Mouse (Mus musculus) hindbrain, embryonic 14.5 days (tissue): ENCODE measurements around the gene Pla2g2e. TPM values are rescaled to one million over a fixed set of nuclear protein-coding genes. Genes with fewer than 3 reads are reported as not detected.
"Not testable (repeated sequence)": the region's sequence is repeated elsewhere in the genome, so short reads cannot be mapped to it uniquely, and the experiment has no call there.

Experiments
- ATAC-seq: fragments of 200-750 bp; cut with Nextera tagmentation; 2 replicates; pipeline ENCODE4 v1.8.0; 2017; ENCODE audit warnings: moderate number of reproducible peaks, mild to moderate bottlenecking, moderate TSS enrichment, moderate library complexity; ENCODE audit not compliant: low FRiP score
- DNase-seq: peaks from one replicate; pipeline ENCODE4 v3.0.0-alpha.2; 2015; ENCODE audit warnings: low spot score
- H3K27ac ChIP-seq: fragments of 300-500 bp; sonication (generic); 2 replicates; pipeline ENCODE4 v1.5.1; 2014; ENCODE audit warnings: mild to moderate bottlenecking, moderate library complexity
- H3K27me3 ChIP-seq: fragments of 300-500 bp; sonication (generic); 2 replicates; pipeline ENCODE4 v1.6.1; 2014; ENCODE audit warnings: mild to moderate bottlenecking, low read length, mixed read lengths; ENCODE audit not compliant: control insufficient read depth, insufficient read depth
- H3K36me3 ChIP-seq: fragments of 300-500 bp; sonication (generic); replicated peaks from 2 replicates; pipeline ENCODE4 v1.6.1; 2014; ENCODE audit not compliant: control insufficient read depth, insufficient read depth
- H3K4me1 ChIP-seq: fragments of 300-500 bp; sonication (generic); replicated peaks from 2 replicates; pipeline ENCODE4 v1.6.1; 2014; ENCODE audit warnings: antibody characterized with exemption, low read length, mixed read lengths; ENCODE audit not compliant: control insufficient read depth, insufficient read depth
- H3K4me2 ChIP-seq: fragments of 300-500 bp; sonication (generic); replicated peaks from 2 replicates; pipeline ENCODE4 v1.6.1; 2014; ENCODE audit warnings: mild to moderate bottlenecking, moderate library complexity
- H3K4me3 ChIP-seq: fragments of 300-500 bp; sonication (generic); replicated peaks from 2 replicates; pipeline ENCODE4 v1.5.1; 2014; ENCODE audit warnings: mild to moderate bottlenecking, low read length
- H3K9ac ChIP-seq: fragments of 300-500 bp; sonication (generic); 2 replicates; pipeline ENCODE4 v1.6.1; 2014
- H3K9me3 ChIP-seq: fragments of 300-500 bp; sonication (generic); 2 replicates; pipeline ENCODE4 v1.6.1; 2016; ENCODE audit warnings: low read length; ENCODE audit not compliant: control insufficient read depth
- WGBS: fragments of 180-500 bp; shearing (Covaris S2); extraction: QIAGEN DNeasy Blood & Tissue Kit; methylation state at CpG from one replicate; pipeline ENCODE4 v1.1.7; 2014; 5-methylcytosine and 5-hydroxymethylcytosine counted together
- polyA plus RNA-seq: library from polyadenylated mRNA; unstranded; fragments of >200 nt; fragmentation: Nextera tagmentation; extraction: Ambion mirVana; gene quantifications from 2 replicates; pipeline ENCODE4 v1.2.1, GENCODE M21; 2014

The Pla2g2e gene
- polyA plus RNA-seq, 1 experiment from 2014 or later = not detected

- not testable (repeated sequence) for H3K4me1 ChIP-seq, ATAC-seq, H3K27me3 ChIP-seq, H3K27ac ChIP-seq, DNase-seq, H3K4me2 ChIP-seq, H3K4me3 ChIP-seq, H3K9ac ChIP-seq, H3K9me3 ChIP-seq
- 91% methylated on average over 11 of the region's 11 CpGs for whole genome bisulfite sequencing
- H3K36me3 ChIP-seq = peaks cover 79% of the 10 kb centered on the region
Observed at GRCm38 (mm10) chr4:138893789-138894188, 16.0 kb downstream of the Pla2g2e start.

GRCm38 (mm10) chr4:138899361-138899760 lies 21.6 kb downstream of the Pla2g2e start:
- Histone ChIP-seq H3K27ac (no peak overlapping the region), H3K27me3 (no peaks in the 10 kb centered on the region), H3K9ac (no peak overlapping the region), H3K4me2 (no peak overlapping the region), H3K4me3 (no peak overlapping the region), H3K9me3 (no peaks in the 10 kb centered on the region), H3K36me3 (peaks cover 98% of the 10 kb centered on the region), H3K4me1 (no peaks in the 10 kb centered on the region)
- 82% methylated on average over 7 of the region's 7 CpGs for WGBS
- no peak for ATAC-seq
- no peak for DNase-seq

- no peak overlapping the region for H3K9ac ChIP-seq
- H3K27me3 ChIP-seq = no peaks in the 10 kb centered on the region
- DNase-seq = no peak
- no peak overlapping the region for H3K4me2 ChIP-seq
- no peak for ATAC-seq
- no peak overlapping the region for H3K4me3 ChIP-seq
- WGBS = 95% methylated on average over 18 of the region's 18 CpGs
- H3K27ac ChIP-seq = no peak overlapping the region
- no peaks in the 10 kb centered on the region for H3K9me3 ChIP-seq
- H3K36me3 ChIP-seq = peaks cover 87% of the 10 kb centered on the region
- H3K4me1 ChIP-seq = no peaks in the 10 kb centered on the region
Observed at GRCm38 (mm10) chr4:138905624-138906337, 28.0 kb downstream of the Pla2g2e start.

- peaks cover 10% of the 10 kb centered on the region for H3K4me1 ChIP-seq
- DNase-seq = no peak
- ATAC-seq = peak; percentile 63; the same call in 1 of the 2 replicates
- peak overlapping the region; percentile 91 for H3K9ac ChIP-seq
- H3K27me3 ChIP-seq = no peaks in the 10 kb centered on the region
- 1% methylated on average over 43 of the region's 52 CpGs for WGBS
- H3K4me3 ChIP-seq = peak overlapping the region; percentile 96
- peak overlapping the region; percentile 95 for H3K4me2 ChIP-seq
- peak overlapping the region; percentile 80 for H3K27ac ChIP-seq
- no peaks in the 10 kb centered on the region for H3K9me3 ChIP-seq
- peaks cover 15% of the 10 kb centered on the region; the same call in 1 of the 2 replicates for H3K36me3 ChIP-seq
Observed at GRCm38 (mm10) chr4:138913141-138913787, 35.5 kb downstream of the Pla2g2e start.

- H3K27me3 ChIP-seq = no peaks in the 10 kb centered on the region
- peak within 1 kb of the TSS; percentile 80 for H3K27ac ChIP-seq
- H3K9me3 ChIP-seq = no peaks in the 10 kb centered on the region
- H3K4me1 ChIP-seq = peaks cover 10% of the 10 kb centered on the region
- peak; percentile 97 for DNase-seq
- peak within 1 kb of the TSS; percentile 95 for H3K4me2 ChIP-seq
- H3K9ac ChIP-seq = peak within 1 kb of the TSS; percentile 91
- peak within 1 kb of the TSS; percentile 96 for H3K4me3 ChIP-seq
- peak; percentile 94 for ATAC-seq
- peaks cover 11% of the 10 kb centered on the region; the same call in 1 of the 2 replicates for H3K36me3 ChIP-seq
- WGBS = under 1% methylated on average over 39 of the region's 39 CpGs
Observed at GRCm38 (mm10) chr4:138913797-138914196, 36.1 kb downstream of the Pla2g2e start, which contains the start of gene Otud3. Gene Otud3 (minus strand): TSS chr4:138913945.

- H3K4me2 ChIP-seq = no peak overlapping the region
- no peak overlapping the region for H3K4me3 ChIP-seq
- 88% methylated on average over 9 of the region's 9 CpGs for WGBS
- no peaks in the 10 kb centered on the region for H3K9me3 ChIP-seq
- DNase-seq (no peak), ATAC-seq (no peak)
- H3K27ac ChIP-seq = no peak overlapping the region
- H3K4me1 ChIP-seq = peaks cover 9% of the 10 kb centered on the region
- no peaks in the 10 kb centered on the region for H3K27me3 ChIP-seq
- no peak overlapping the region for H3K9ac ChIP-seq
- H3K36me3 ChIP-seq = no peaks in the 10 kb centered on the region
Observed at GRCm38 (mm10) chr4:138917282-138917681, 39.5 kb downstream of the Pla2g2e start.

GRCm38 (mm10) chr4:138921254-138922130 lies 43.8 kb downstream of the Pla2g2e start:
- no peaks in the 10 kb centered on the region for H3K36me3 ChIP-seq
- no peak for DNase-seq
- WGBS = 31% methylated on average over 20 of the region's 20 CpGs

GRCm38 (mm10) chr4:138922131-138922459 lies 44.4 kb downstream of the Pla2g2e start:
- no peaks in the 10 kb centered on the region for H3K9me3 ChIP-seq
- H3K36me3 ChIP-seq = no peaks in the 10 kb centered on the region
- peak overlapping the region; percentile 20 for H3K4me3 ChIP-seq
- no peaks in the 10 kb centered on the region for H3K4me1 ChIP-seq
- no peak overlapping the region for H3K9ac ChIP-seq
- DNase-seq (peak; percentile 99), ATAC-seq (peak; percentile 77; the same call in 1 of the 2 replicates)
- H3K27ac ChIP-seq = no peak overlapping the region
- WGBS = 1% methylated on average over 11 of the region's 11 CpGs
- H3K27me3 ChIP-seq = no peaks in the 10 kb centered on the region
- peak overlapping the region; percentile 56 for H3K4me2 ChIP-seq

More at GRCm38 (mm10) chr4:138921254-138922130, 43.8 kb downstream of the Pla2g2e start:
- H3K4me2 ChIP-seq = peak overlapping the region; percentile 56
- peak overlapping the region; percentile 20 for H3K4me3 ChIP-seq
- no peaks in the 10 kb centered on the region for H3K4me1 ChIP-seq
- 0 out of 2 replicates have a peak overlapping the region, but pooled peaks have one; percentile 28 for H3K9ac ChIP-seq
- peak; percentile 51; the same call in 1 of the 2 replicates for ATAC-seq
- H3K9me3 ChIP-seq = no peaks in the 10 kb centered on the region
- no peaks in the 10 kb centered on the region for H3K27me3 ChIP-seq
- H3K27ac ChIP-seq = no peak overlapping the region; the same call in 1 of the 2 replicates

- WGBS = 62% methylated on average over 2 of the region's 2 CpGs
- H3K9me3 ChIP-seq = no peaks in the 10 kb centered on the region
- no peak for DNase-seq
- no peak overlapping the region for H3K27ac ChIP-seq
- no peaks in the 10 kb centered on the region for H3K4me1 ChIP-seq
- no peaks in the 10 kb centered on the region for H3K27me3 ChIP-seq
- no peak overlapping the region for H3K9ac ChIP-seq
- ATAC-seq = no peak
- H3K36me3 ChIP-seq = no peaks in the 10 kb centered on the region
- no peak overlapping the region for H3K4me2 ChIP-seq
- no peak overlapping the region for H3K4me3 ChIP-seq
Observed at GRCm38 (mm10) chr4:138925561-138925960, 47.8 kb downstream of the Pla2g2e start.
